21 mouse cellular contexts compared by ENCODE assay signal in genomic region chr8:116969531-116969930, GRCm38 (mm10).
"Had no signal": no experiment of that assay in that cellular context is flagged by ENCODE, and none has a peak within 500 bp of the region (broad histone marks: within the 10 kb centered on the region; RNA-seq: fewer than 3 reads in every experiment).

No protein-coding gene starts in this region.

- H3K27ac ChIP-seq: hindbrain, postnatal 0 days; limb, embryonic 12.5 days; limb, embryonic 15.5 days; liver, embryonic 14.5 days; lung, embryonic 15.5 days; midbrain, embryonic 10.5 days; midbrain, embryonic 13.5 days; neural tube, embryonic 13.5 days had no signal

- H3K4me1 ChIP-seq: limb, embryonic 12.5 days; lung, embryonic 15.5 days; midbrain, embryonic 10.5 days; midbrain, embryonic 13.5 days; neural tube, embryonic 13.5 days had no signal

- DNase-seq: left cerebral cortex, postnatal 4 days; lung, adult 18-20 months; lung, postnatal 10 days; lung, postnatal 36 days; retina, postnatal 1 day; right cerebral cortex, postnatal 25 days; thymus, adult 18-20 months; thymus, postnatal 36 days had no signal

- H3K36me3 ChIP-seq: limb, embryonic 12.5 days; limb, embryonic 15.5 days; lung, embryonic 15.5 days; midbrain, embryonic 10.5 days had no signal

- H3K9ac ChIP-seq: limb, embryonic 12.5 days; limb, embryonic 15.5 days; liver, embryonic 14.5 days; lung, embryonic 15.5 days; midbrain, embryonic 13.5 days; neural tube, embryonic 13.5 days had no signal

- H3K4me3 ChIP-seq: limb, embryonic 12.5 days; limb, embryonic 15.5 days; lung, embryonic 15.5 days; megakaryocyte, embryonic 14.5 days; midbrain, embryonic 10.5 days; midbrain, embryonic 13.5 days; myocyte; neural tube, embryonic 13.5 days had no signal

- ATAC-seq: hindbrain, postnatal 0 days; inflammation-experienced regulatory T-cells, adult 6 months; intestine, embryonic 16.5 days; midbrain, embryonic 13.5 days; midbrain, embryonic 16.5 days had no signal

- H3K4me2 ChIP-seq: limb, embryonic 12.5 days; limb, embryonic 15.5 days; lung, embryonic 15.5 days; midbrain, embryonic 13.5 days; neural tube, embryonic 13.5 days had no signal

- H3K9me3 ChIP-seq: limb, embryonic 12.5 days; limb, embryonic 15.5 days; lung, embryonic 15.5 days; megakaryocyte, embryonic 14.5 days; midbrain, embryonic 10.5 days; midbrain, embryonic 13.5 days; neural tube, embryonic 13.5 days had no signal

- H3K27me3 ChIP-seq: limb, embryonic 12.5 days; limb, embryonic 15.5 days; lung, embryonic 15.5 days; midbrain, embryonic 13.5 days; neural tube, embryonic 13.5 days had no signal
